Mouse (Mus musculus) bone marrow macrophage, adult 2 months (primary cell): Measurements from ENCODE around the gene Rpl15. TPM values are rescaled to one million over a fixed set of nuclear protein-coding genes. Genes with fewer than 3 reads are reported as not detected.
A peak's percentile ranks its signal among the peaks of the same experiment; 100 is the strongest.
"Not testable (repeated sequence)": the region's sequence is repeated elsewhere in the genome, so short reads cannot be mapped to it uniquely, and the experiment has no call there.

Experiments
- H3K27ac ChIP-seq: 2 replicates; pipeline ENCODE4 v1.5.1; 2012; ENCODE audit warnings: low read depth, low read length; ENCODE audit not compliant: insufficient read depth
- H3K4me1 ChIP-seq: 2 replicates; pipeline ENCODE4 v1.6.1; 2012; ENCODE audit warnings: low read length; ENCODE audit not compliant: control insufficient read depth, insufficient read depth
- H3K4me3 ChIP-seq: 2 replicates; pipeline ENCODE4 v1.5.1; 2012; ENCODE audit warnings: mild to moderate bottlenecking, low read length, moderate library complexity; ENCODE audit not compliant: insufficient read depth
- CTCF ChIP-seq: IDR thresholded peaks from 2 replicates; pipeline ENCODE4 v1.5.1; 2012; ENCODE audit warnings: low read depth, mild to moderate bottlenecking, low read length, moderate library complexity
- POLR2A ChIP-seq: IDR thresholded peaks from 2 replicates; pipeline ENCODE4 v1.6.1; 2012; ENCODE audit warnings: mild to moderate bottlenecking, low read depth, low read length, borderline replicate concordance
- polyA plus RNA-seq: library from polyadenylated mRNA; stranded (reverse); fragments of >200 nt; gene quantifications from 2 replicates; pipeline ENCODE4 v1.2.4, GENCODE M21; 2012; ENCODE audit not compliant: missing spikeins, insufficient read depth, insufficient read length

Gene Rpl15
- polyA plus RNA-seq, 1 experiment: 508 TPM

DNA sequence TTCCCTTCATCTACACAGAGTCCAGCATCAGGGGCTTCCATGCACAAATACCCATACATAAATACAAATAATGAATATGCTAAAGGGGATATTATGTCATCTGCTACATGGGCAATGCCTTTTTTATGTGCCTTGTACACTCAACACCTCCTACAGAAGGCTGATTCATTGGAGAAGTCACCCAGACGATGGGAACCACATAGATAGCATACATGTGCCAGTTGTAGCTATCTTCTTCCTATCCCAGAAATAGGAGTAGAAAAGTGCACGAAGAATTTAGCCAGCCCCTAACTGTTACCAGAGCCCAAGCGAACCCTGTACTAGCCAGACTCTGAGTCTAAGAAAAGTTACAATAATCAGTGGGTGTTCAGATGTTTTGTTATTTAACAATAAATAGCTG, 20.9 kb upstream of the Rpl15 start:
- TF ChIP-seq POLR2A (no peak), CTCF (no peak)
- peaks cover 12% of the 10 kb centered on the region for H3K4me1 ChIP-seq
- H3K27ac ChIP-seq: no peak overlapping the region

DNA sequence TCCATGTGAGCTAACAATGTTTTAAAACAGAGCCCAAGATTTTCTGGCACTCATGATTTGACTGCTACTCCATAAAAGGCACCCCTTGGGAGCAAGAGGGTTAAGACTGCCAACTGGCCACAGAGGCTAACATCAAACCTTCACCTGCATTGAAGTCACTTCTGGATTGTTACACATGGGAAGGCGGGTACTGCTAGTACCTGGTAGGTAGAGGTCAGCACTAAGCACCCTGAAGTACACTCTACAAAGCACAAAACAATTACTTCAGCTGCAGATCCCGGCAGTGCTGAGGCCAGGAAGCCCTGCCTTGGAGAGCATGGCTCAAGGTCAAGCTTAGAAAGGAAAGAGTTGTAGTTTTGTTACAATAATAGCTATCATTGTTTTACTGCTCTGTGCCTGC, 16.2 kb upstream of the Rpl15 start:
- TF ChIP-seq CTCF: no peak
- TF ChIP-seq POLR2A: no peak
- Histone ChIP-seq H3K4me1 (peaks cover 7% of the 10 kb centered on the region), H3K27ac (no peak overlapping the region), H3K4me3 (no peak overlapping the region)

More for the DNA sequence above, 20.9 kb upstream of the Rpl15 start:
- H3K4me3 ChIP-seq: no peak overlapping the region

DNA sequence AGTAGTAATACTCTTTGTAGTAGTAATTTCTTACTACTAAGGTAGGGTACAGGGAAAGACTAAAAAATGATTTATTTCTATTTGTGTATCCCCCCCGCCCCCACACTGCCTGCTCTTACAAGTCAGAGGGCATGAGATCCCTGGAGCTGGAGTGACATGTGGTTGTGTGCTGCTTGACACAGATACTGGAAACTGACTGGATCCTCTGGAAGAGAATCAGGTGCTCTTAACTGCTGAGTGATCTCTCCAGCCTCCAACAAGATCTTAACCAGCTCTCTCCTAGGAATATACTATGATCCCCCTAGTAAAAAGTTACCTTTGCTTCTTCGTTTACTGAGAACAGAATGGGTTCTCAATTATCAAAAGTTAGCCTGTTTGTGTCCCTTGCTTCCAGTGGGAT, 15.2 kb upstream of the Rpl15 start:
- Histone ChIP-seq H3K27ac (no peak overlapping the region), H3K4me3 (no peak overlapping the region), H3K4me1 (peaks cover 7% of the 10 kb centered on the region)
- TF ChIP-seq CTCF: no peak
- TF ChIP-seq POLR2A: no peak

DNA sequence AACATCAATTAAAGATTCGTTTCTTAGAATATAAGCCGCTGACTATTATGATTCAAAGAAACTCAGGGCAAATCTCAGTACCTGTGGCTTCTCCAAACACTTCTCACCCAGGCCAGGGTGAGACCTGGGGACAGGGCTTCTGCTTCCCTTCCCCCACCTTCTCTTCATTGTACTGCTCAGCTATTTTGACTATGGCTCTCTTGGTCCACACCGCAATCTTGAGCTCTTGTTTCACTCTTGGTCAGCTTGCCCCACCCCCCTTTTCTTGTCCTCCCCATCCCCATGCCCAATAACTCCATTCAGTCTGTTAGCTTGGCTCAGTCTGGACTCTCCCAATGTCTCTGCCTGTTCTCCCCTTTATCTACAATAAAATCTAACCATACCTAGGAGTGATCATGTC, 14.3 kb upstream of the Rpl15 start:
- Histone ChIP-seq H3K4me3 (no peak overlapping the region), H3K27ac (no peak overlapping the region), H3K4me1 (peaks cover 7% of the 10 kb centered on the region)
- TF ChIP-seq CTCF (no peak), POLR2A (no peak)

DNA sequence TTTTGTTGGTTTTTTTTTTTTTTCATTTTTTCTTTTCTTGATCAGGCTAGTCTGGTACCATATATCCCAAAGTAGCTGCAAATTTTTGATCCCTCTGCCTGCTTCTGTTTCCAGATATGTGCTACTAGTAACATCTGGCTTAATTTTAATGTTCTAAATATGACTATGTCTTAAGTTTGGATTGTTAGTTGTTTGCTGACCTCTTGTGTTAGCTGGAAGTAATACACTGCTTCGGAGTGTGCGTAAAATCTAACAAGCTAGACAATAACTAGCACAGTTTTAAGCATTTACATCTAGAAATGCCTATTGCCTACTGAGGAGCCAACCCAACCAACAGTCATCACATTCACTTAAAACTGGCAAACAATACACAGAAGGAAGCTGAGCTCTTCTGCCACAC, 13.4 kb upstream of the Rpl15 start:
- no peak overlapping the region for H3K4me3 ChIP-seq
- H3K27ac ChIP-seq: no peak overlapping the region
- peaks cover 3% of the 10 kb centered on the region; the same call in 1 of the 2 replicates for H3K4me1 ChIP-seq
- TF ChIP-seq POLR2A: no peak
- no peak for TF ChIP-seq CTCF

DNA sequence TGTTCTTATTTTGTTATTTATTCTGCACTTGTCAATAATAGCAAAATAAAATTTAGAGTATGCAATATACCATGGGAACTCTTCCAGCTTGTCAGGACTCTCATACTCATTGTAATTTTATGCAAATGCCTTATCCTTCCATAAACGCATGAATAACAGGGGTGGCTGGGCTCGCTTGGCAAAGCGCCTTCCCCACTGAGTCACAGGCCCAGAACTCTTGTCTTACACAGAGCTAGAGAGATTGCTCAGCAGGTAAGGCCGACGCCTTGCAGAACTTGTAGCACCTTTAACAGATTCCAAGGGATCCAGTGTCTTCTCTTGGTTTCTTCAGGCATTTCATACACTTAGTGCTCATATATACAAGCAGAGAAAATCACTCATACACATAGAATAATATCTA, 9.2 kb upstream of the Rpl15 start:
- no peaks in the 10 kb centered on the region for H3K4me1 ChIP-seq
- TF ChIP-seq POLR2A (no peak), CTCF (no peak)
- no peak overlapping the region for H3K4me3 ChIP-seq
- H3K27ac ChIP-seq: no peak overlapping the region

DNA sequence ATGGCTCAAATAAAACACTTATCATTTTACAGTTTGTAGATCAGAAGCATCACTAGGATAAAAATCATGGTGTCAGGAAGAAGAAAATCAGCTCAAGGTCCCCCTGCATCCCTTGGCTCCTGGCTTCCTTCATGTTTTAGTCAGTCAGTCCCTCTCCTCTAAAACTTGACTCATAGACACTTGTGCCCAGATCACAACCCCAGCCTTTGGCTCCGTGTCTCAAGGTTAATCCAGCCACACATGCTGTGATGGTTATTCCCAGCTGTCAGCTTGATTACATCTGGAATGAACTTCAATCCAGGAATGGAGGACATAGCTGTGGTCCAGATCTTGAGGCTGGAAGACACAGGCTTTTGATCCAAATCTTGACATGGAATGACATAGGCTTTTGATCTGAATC, 3.3 kb upstream of the Rpl15 start:
- TF ChIP-seq POLR2A (no peak), CTCF (no peak)
- H3K4me1 ChIP-seq: peaks cover 2% of the 10 kb centered on the region; the same call in 1 of the 2 replicates
- H3K27ac ChIP-seq: no peak overlapping the region
- no peak overlapping the region for H3K4me3 ChIP-seq

DNA sequence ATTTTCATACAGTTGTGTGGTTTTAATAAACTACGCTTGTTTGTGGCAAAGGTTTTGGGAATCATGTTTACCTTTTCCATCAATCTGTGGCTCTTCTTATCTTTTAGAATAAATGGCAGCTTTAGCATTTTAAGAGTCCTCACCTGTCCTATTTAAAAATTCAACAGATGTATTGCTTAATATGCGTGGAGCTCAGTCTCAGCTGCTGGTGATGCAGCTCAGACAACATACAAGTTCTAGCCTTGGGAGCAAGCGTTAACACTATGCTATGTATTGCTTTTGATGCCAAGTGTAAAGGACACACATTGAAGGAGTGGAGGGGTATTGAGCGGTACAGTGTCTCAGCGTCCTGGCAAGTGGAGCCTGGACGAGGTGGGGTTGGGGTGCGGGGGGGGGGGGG, 475 bp upstream of the Rpl15 start:
- Histone ChIP-seq H3K4me3 (peak overlapping the region; percentile 91), H3K4me1 (peaks cover 5% of the 10 kb centered on the region; the same call in 1 of the 2 replicates), H3K27ac (no peak overlapping the region)
- TF ChIP-seq POLR2A (no peak), CTCF (no peak)

DNA sequence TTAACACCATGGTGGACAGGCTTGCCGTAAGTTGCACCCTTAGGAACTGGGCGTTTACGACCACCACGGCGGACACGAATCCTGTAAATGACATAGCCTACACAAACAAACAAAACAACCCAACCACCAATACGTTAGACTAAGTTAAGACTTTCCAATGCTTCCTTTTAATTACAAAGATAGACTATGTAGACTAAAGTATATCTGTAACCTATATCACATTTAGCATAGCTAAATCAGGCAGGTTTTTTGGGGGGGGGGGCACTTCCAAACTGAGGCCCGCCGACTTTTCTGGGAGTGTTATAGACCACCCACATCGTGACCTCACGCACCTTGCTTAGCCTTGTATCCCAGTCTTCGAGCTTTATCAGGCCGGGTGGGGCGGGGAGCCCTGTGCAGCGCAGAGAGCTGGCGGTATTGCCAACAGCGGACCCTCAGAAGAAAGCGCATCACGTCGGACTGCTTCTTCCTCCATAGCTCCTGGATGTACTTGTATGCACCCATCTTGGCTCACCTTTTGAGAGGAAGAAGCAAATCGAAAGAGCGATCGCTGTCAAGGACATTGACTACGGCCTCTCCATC, 1.2 kb downstream of the Rpl15 start:
- H3K4me3 ChIP-seq: peak overlapping the region; percentile 74
- H3K4me1 ChIP-seq: not testable (repeated sequence)
- peak overlapping the region; percentile 59 for H3K27ac ChIP-seq

DNA sequence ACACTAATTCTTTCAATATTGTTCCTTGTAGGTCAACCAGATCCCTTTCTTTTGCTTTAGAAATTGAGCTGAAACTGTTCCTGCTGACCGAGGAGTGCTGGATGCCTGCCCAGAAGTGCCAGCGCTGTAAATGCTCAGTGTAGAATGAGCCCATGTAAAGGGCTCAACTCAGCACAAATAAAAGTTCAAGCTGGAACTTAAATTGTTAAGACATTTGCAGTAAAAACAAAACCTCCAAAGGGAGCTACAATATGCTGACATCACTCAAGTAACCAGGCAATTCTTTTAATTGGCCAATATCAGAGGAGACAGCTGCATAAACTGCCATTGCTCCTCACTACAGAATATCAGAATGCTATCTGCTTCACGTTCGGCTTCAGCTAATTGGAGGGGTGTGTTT, 7.8 kb downstream of the Rpl15 start:
- Histone ChIP-seq H3K4me3 (no peak overlapping the region), H3K27ac (no peak overlapping the region), H3K4me1 (no peaks in the 10 kb centered on the region)
- TF ChIP-seq CTCF (no peak), POLR2A (no peak)

DNA sequence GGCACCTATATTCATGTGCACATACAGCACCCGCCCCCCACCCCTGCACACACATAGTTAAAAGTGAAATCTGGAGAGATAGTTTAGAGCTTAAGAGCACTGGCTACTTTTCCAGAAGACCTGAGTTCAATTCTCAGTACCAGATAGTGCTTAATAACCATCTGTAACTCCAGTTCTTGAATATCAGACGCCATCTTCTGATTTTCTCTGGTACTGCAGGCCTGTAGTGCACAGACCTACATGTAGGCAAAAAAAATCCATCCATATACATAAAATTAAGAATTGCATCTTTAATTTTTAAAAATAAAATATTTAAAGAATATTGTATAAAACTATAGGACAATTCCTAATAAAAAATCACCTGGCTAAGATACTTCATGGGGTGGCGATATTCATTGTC, 10.0 kb downstream of the Rpl15 start:
- Histone ChIP-seq H3K27ac (no peak overlapping the region), H3K4me1 (no peaks in the 10 kb centered on the region), H3K4me3 (no peak overlapping the region)
- TF ChIP-seq POLR2A (no peak), CTCF (no peak)
